In the genomic region with DNA sequence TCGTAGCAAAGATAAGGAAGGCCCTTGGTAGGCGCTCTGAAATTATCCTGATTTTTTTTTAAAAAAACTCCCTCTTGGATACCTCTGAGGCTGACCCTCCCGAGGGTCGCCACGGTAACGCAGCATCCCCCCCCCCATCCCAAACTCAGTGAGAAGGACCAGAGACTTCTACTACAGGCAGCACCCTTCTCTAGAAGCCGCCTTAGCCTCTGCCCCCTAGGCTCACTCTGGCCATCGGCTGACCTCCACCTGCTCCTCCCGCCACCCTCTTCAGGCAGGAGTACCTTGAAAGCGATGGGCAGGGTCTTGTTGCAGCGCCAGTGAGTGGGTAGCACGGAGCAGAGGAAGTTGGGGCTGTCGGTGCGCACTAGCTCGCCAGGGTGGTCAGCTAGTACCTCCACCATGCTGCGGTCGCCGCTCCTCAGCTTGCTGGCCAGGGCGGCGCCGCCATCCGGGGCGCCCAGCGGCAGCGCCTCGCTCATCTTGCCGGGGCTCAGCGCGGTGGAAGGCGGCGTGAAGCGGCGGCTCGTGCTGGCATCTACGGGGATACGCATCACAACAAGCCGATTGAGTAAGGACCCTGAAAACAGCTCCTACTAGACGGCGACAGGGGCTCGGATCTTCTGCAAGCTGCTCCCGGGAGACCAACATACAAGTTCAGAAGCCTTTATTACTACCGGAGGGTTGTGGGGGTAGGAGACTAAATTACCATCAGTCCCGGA, we compare ENCODE assay signal across 7 mouse cellular contexts.
A peak's percentile ranks its signal among the peaks of the same experiment; 100 is the strongest.
DNase-seq lines count a peak whose midpoint lies in the region; ATAC-seq lines count a peak whose summit lies in the region.

No protein-coding gene starts in this region.

- peak; percentile 41 to 80 for DNase-seq in spleen, postnatal 4 days (ENCODE audit: low spot score in 2 of 2)
- DNase-seq in spleen, adult 18-20 months = no peak
- DNase-seq in embryo, embryonic 10.5 days (ENCODE audit: low spot score) = peak; percentile 60
- peak; percentile 32 to 34 for DNase-seq in heart, postnatal 10 days
- DNase-seq in liver = peak; percentile 67
- no peak for DNase-seq in layer of hippocampus, adult 9-10 months (ENCODE audit: low spot score)

- WGBS in neural tube, embryonic 12.5 days = under 1% methylated on average over 43 of the region's 43 CpGs

- peak overlapping the region; percentile 27 for H3K4me3 ChIP-seq in neural tube, embryonic 12.5 days

- peak overlapping the region; percentile 51 for H3K4me2 ChIP-seq in neural tube, embryonic 12.5 days (replicated peaks)

- peaks cover 81% of the 10 kb centered on the region for H3K27me3 ChIP-seq in neural tube, embryonic 12.5 days (replicated peaks)

- ATAC-seq in neural tube, embryonic 12.5 days (ENCODE audit: low FRiP score, low read depth) = no peak

- no peak overlapping the region for H3K27ac ChIP-seq in neural tube, embryonic 12.5 days

- peak overlapping the region; percentile 17; the same call in 1 of the 2 replicates for H3K9ac ChIP-seq in neural tube, embryonic 12.5 days

- intact Hi-C loops in heart, postnatal 10 days (cut with DNase I) = no loop called here

- H3K4me1 ChIP-seq in neural tube, embryonic 12.5 days = peaks cover 27% of the 10 kb centered on the region

- H3K36me3 ChIP-seq in neural tube, embryonic 12.5 days = no peaks in the 10 kb centered on the region

- no peaks in the 10 kb centered on the region for H3K9me3 ChIP-seq in neural tube, embryonic 12.5 days

Comparison
In these comparisons a context has a peak if more than half of its experiments do, and no peak if none do; other contexts are left out.
1. DNase-seq: peak in spleen, postnatal 4 days (2 of 2), embryo, embryonic 10.5 days (single experiment), heart, postnatal 10 days (2 of 2) and liver (single experiment); none in spleen, adult 18-20 months (0 of 2) and layer of hippocampus, adult 9-10 months (single experiment).